Mouse (Mus musculus) limb, embryonic 15.5 days (tissue): ENCODE results near the gene Ak9. TPM values are rescaled to one million over a fixed set of nuclear protein-coding genes. Genes with fewer than 3 reads are reported as not detected.

Experiments
- ATAC-seq: fragments of 200-750 bp; cut with Nextera tagmentation; 2 replicates; pipeline ENCODE4 v1.8.0; 2017; ENCODE audit warnings: low read depth, moderate TSS enrichment; ENCODE audit not compliant: insufficient number of reproducible peaks, low FRiP score, low TSS enrichment
- H3K27ac ChIP-seq: fragments of 300-500 bp; sonication (generic); 2 replicates; pipeline ENCODE4 v1.5.1; 2015; ENCODE audit warnings: moderate library complexity, mild to moderate bottlenecking, inconsistent platforms
- H3K27me3 ChIP-seq: fragments of 300-500 bp; sonication (generic); 2 replicates; pipeline ENCODE4 v1.6.1; 2015; ENCODE audit warnings: inconsistent platforms
- H3K36me3 ChIP-seq: fragments of 300-500 bp; sonication (generic); 2 replicates; pipeline ENCODE4 v1.6.1; 2015; ENCODE audit warnings: inconsistent platforms
- H3K4me1 ChIP-seq: fragments of 300-500 bp; sonication (generic); 2 replicates; pipeline ENCODE4 v1.6.1; 2015; ENCODE audit warnings: inconsistent platforms
- H3K4me2 ChIP-seq: fragments of 300-500 bp; sonication (generic); 2 replicates; pipeline ENCODE4 v1.6.1; 2015; ENCODE audit warnings: mild to moderate bottlenecking, inconsistent platforms
- H3K4me3 ChIP-seq: fragments of 300-500 bp; sonication (generic); 2 replicates; pipeline ENCODE4 v1.5.1; 2015; ENCODE audit warnings: mild to moderate bottlenecking, inconsistent platforms
- H3K9ac ChIP-seq: fragments of 300-500 bp; sonication (generic); 2 replicates; pipeline ENCODE4 v1.6.1; 2015; ENCODE audit warnings: inconsistent platforms
- H3K9me3 ChIP-seq: fragments of 300-500 bp; sonication (generic); 2 replicates; pipeline ENCODE4 v1.6.1; 2016; ENCODE audit warnings: inconsistent platforms
- WGBS: fragments of 180-500 bp; shearing (Covaris S2); methylation state at CpG from one replicate; pipeline ENCODE4 v1.1.7; 2015; 5-methylcytosine and 5-hydroxymethylcytosine counted together
- polyA plus RNA-seq: library from polyadenylated mRNA; unstranded; fragments of >200 nt; fragmentation: Nextera tagmentation; extraction: Ambion mirVana; gene quantifications from 2 replicates; pipeline ENCODE4 v1.2.1, GENCODE M21; 2015

The Ak9 gene
- polyA plus RNA-seq, 1 experiment from 2014 or later: not detected

GRCm38 (mm10) chr10:41288771-41289415 is 14.9 kb upstream of the Ak9 start:
- Histone ChIP-seq H3K27me3 (no peaks in the 10 kb centered on the region), H3K36me3 (no peaks in the 10 kb centered on the region), H3K27ac (no peak overlapping the region), H3K4me2 (no peak overlapping the region), H3K9ac (no peak overlapping the region), H3K4me3 (no peak overlapping the region), H3K9me3 (no peaks in the 10 kb centered on the region), H3K4me1 (peaks cover 16% of the 10 kb centered on the region)
- 38% methylated on average over 16 of the region's 16 CpGs for WGBS
- ATAC-seq: 0 out of 2 replicates have a peak, but pooled peaks have one; percentile 73

GRCm38 (mm10) chr10:41291021-41291420 is 12.8 kb upstream of the Ak9 start:
- Histone ChIP-seq H3K36me3 (no peaks in the 10 kb centered on the region), H3K4me1 (peaks cover 16% of the 10 kb centered on the region), H3K9me3 (no peaks in the 10 kb centered on the region), H3K4me3 (no peak overlapping the region), H3K4me2 (no peak overlapping the region), H3K27me3 (no peaks in the 10 kb centered on the region), H3K9ac (no peak overlapping the region), H3K27ac (no peak overlapping the region)
- ATAC-seq: no peak
- WGBS: 70% methylated on average over 2 of the region's 2 CpGs

GRCm38 (mm10) chr10:41293019-41293418 is 10.8 kb upstream of the Ak9 start:
- no peaks in the 10 kb centered on the region for H3K9me3 ChIP-seq
- peak overlapping the region; percentile 22; the same call in 1 of the 2 replicates for H3K4me2 ChIP-seq
- H3K4me3 ChIP-seq: 0 out of 2 replicates have a peak overlapping the region, but pooled peaks have one; percentile 0
- H3K36me3 ChIP-seq: no peaks in the 10 kb centered on the region
- H3K27ac ChIP-seq: peak overlapping the region; percentile 47; the same call in 1 of the 2 replicates
- ATAC-seq: peak; percentile 50; the same call in 1 of the 2 replicates
- H3K9ac ChIP-seq: no peak overlapping the region
- peaks cover 16% of the 10 kb centered on the region for H3K4me1 ChIP-seq
- WGBS: 4% methylated on average over 7 of the region's 7 CpGs
- no peaks in the 10 kb centered on the region for H3K27me3 ChIP-seq

DNA sequence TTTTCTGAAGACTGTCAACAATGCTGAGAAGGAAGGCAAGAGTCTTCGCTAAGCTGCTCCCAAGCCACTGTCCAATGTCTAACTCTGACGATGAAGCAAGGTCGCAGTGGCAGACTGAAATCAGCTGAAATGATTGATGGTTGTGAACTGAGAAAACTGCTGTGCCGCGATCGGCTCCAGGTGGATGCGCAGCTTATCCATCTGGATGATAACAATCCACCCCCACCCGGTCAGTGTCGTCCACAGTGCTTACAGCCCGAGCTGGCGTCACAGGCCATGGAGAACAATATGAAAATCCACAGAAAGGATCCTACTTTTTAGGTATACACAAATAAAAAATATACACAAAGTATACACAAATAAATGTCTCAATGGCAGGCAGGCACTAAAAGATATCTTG is 9.0 kb upstream of the Ak9 start:
- no peaks in the 10 kb centered on the region for H3K9me3 ChIP-seq
- WGBS: 76% methylated on average over 11 of the region's 11 CpGs

GRCm38 (mm10) chr10:41295145-41295544 is 8.6 kb upstream of the Ak9 start:
- H3K4me1 ChIP-seq: peaks cover 9% of the 10 kb centered on the region
- no peaks in the 10 kb centered on the region for H3K36me3 ChIP-seq
- H3K9me3 ChIP-seq: no peaks in the 10 kb centered on the region
- WGBS: 55% methylated on average over 7 of the region's 7 CpGs
- no peak overlapping the region for H3K9ac ChIP-seq
- no peak overlapping the region for H3K4me2 ChIP-seq
- no peak for ATAC-seq
- no peak overlapping the region for H3K27ac ChIP-seq
- no peaks in the 10 kb centered on the region for H3K27me3 ChIP-seq
- H3K4me3 ChIP-seq: no peak overlapping the region

More for the DNA sequence above, 9.0 kb upstream of the Ak9 start:
- Histone ChIP-seq H3K27me3 (no peaks in the 10 kb centered on the region), H3K4me3 (no peak overlapping the region), H3K9ac (no peak overlapping the region), H3K4me2 (no peak overlapping the region), H3K4me1 (peaks cover 9% of the 10 kb centered on the region), H3K27ac (no peak overlapping the region), H3K36me3 (no peaks in the 10 kb centered on the region)
- no peak for ATAC-seq

DNA sequence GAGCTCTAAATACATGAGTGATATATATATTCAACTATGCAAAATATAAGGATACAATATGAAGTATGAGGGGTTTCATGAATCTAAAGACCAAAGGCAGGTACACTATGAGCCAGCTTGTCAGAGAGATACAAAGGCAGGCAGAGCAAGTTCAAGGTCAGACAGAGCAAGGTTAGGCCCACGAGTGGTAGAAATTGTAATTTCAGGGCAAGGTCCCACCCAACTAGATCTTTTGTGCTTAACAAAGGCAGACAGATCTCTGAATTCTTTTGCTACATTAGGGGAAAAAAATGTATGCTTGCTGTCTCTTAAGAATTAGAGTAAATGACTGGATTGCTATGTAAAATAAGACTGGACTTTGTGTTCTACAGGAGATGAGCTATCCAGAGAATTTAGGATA is 3.6 kb upstream of the Ak9 start:
- Histone ChIP-seq H3K4me2 (no peak overlapping the region), H3K27ac (no peak overlapping the region), H3K9me3 (no peaks in the 10 kb centered on the region), H3K9ac (no peak overlapping the region), H3K27me3 (no peaks in the 10 kb centered on the region), H3K36me3 (no peaks in the 10 kb centered on the region), H3K4me1 (peaks cover 2% of the 10 kb centered on the region), H3K4me3 (no peak overlapping the region)
- ATAC-seq: no peak
- WGBS: 48% methylated on average over 1 of the region's 1 CpGs

DNA sequence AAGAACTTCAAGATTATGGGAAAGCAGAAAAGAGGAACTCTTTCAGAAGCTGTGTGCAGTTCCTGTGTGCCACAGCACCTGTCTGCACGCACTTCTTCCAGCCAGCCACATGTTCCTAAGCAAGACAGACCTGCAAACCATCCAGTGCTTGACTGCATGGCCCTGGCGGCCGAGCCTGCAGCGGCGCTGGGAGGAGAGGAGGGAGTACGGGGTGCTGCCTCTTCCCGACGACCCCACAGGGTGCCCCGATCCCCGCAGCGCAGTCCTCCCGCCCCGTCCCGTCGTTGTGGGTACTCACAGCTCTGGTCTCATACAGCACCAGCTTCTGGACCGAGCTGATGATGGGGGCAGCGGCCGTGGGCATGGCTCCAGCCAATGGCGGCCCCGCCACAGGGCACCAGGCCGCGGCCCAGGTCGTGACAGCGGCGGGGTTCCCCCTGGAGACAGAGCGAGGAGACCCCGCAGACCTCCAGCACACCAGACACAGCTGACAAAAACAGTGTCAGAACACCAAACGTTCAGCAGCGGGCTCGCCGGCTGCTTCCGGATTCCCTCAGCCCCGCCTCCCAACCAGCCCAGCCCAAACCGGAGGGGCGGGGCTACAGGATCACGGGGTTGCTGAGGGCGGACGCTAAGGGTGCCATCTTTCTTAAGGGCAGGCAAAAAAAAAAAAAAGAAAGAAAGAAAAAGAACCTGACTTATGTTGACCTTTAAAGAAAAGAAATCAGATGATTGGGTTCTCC is 920 bp upstream of the Ak9 start, which contains the start of gene Fig4:
TSS of gene Fig4 (minus strand) at position 572 of the 743 bp plus-strand sequence.
- Histone ChIP-seq H3K4me2 (peak within 1 kb of the TSS; percentile 73), H3K4me3 (peak within 1 kb of the TSS; percentile 89), H3K9me3 (no peaks in the 10 kb centered on the region), H3K4me1 (peaks cover 2% of the 10 kb centered on the region), H3K9ac (peak within 1 kb of the TSS; percentile 60), H3K27me3 (no peaks in the 10 kb centered on the region), H3K27ac (peak within 1 kb of the TSS; percentile 59), H3K36me3 (no peaks in the 10 kb centered on the region)
- under 1% methylated on average over 38 of the region's 38 CpGs for WGBS
- peak; percentile 87 for ATAC-seq

GRCm38 (mm10) chr10:41304961-41305455 is 1.2 kb downstream of the Ak9 start:
- Histone ChIP-seq H3K4me2 (no peak overlapping the region), H3K27me3 (no peaks in the 10 kb centered on the region), H3K27ac (no peak overlapping the region), H3K9ac (no peak overlapping the region), H3K4me3 (no peak overlapping the region), H3K4me1 (peaks cover 2% of the 10 kb centered on the region), H3K9me3 (no peaks in the 10 kb centered on the region), H3K36me3 (no peaks in the 10 kb centered on the region)
- 74% methylated on average over 9 of the region's 9 CpGs for WGBS
- no peak for ATAC-seq

GRCm38 (mm10) chr10:41308205-41308604 is 4.4 kb downstream of the Ak9 start:
- no peaks in the 10 kb centered on the region for H3K4me1 ChIP-seq
- H3K4me3 ChIP-seq: no peak overlapping the region
- H3K4me2 ChIP-seq: no peak overlapping the region
- H3K27ac ChIP-seq: no peak overlapping the region
- 67% methylated on average over 4 of the region's 4 CpGs for WGBS
- H3K36me3 ChIP-seq: no peaks in the 10 kb centered on the region
- H3K27me3 ChIP-seq: no peaks in the 10 kb centered on the region
- no peaks in the 10 kb centered on the region for H3K9me3 ChIP-seq
- H3K9ac ChIP-seq: no peak overlapping the region
- ATAC-seq: no peak

- ATAC-seq: no peak
- Histone ChIP-seq H3K36me3 (no peaks in the 10 kb centered on the region), H3K27ac (no peak overlapping the region), H3K27me3 (no peaks in the 10 kb centered on the region), H3K9ac (no peak overlapping the region), H3K4me1 (no peaks in the 10 kb centered on the region), H3K9me3 (no peaks in the 10 kb centered on the region), H3K4me3 (no peak overlapping the region), H3K4me2 (no peak overlapping the region)
- WGBS: 58% methylated on average over 3 of the region's 3 CpGs
These were observed 12.1 kb downstream of the Ak9 start for GRCm38 (mm10) chr10:41315866-41316265.

DNA sequence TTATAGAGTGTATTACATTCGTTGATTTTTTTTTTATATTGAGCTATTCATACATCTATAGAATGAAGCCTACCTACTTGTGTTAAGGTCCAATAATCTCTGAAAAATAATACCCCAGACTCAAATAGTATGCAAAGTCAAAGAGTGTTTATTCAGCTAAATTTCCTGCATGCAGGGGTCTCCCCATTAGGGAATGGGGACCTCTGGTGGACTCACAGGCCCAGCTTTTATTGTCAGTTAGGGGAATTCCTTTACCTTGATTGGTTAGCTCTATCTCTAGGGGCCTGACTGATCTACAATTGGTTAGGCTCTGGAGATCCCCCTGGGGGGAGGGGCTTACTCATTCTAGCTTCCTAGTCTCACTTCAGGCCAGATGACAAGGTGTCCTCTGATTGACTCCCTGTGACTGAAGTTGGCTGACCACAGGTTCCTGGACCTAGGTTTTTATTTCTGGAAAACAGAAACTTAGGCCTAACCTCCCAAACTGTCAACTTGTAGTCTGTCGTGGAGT is 28.8 kb downstream of the Ak9 start:
- Histone ChIP-seq H3K9me3 (no peaks in the 10 kb centered on the region), H3K9ac (no peak overlapping the region), H3K27me3 (no peaks in the 10 kb centered on the region), H3K4me2 (no peak overlapping the region), H3K4me3 (no peak overlapping the region), H3K27ac (no peak overlapping the region), H3K4me1 (no peaks in the 10 kb centered on the region), H3K36me3 (no peaks in the 10 kb centered on the region)
- WGBS: 88% methylated on average over 2 of the region's 2 CpGs
- ATAC-seq: no peak

- no peak for ATAC-seq
- WGBS: 82% methylated on average over 7 of the region's 7 CpGs
- Histone ChIP-seq H3K4me2 (no peak overlapping the region), H3K36me3 (no peaks in the 10 kb centered on the region), H3K9me3 (no peaks in the 10 kb centered on the region), H3K4me3 (no peak overlapping the region), H3K4me1 (no peaks in the 10 kb centered on the region), H3K9ac (no peak overlapping the region), H3K27me3 (no peaks in the 10 kb centered on the region), H3K27ac (no peak overlapping the region)
These were observed 37.6 kb downstream of the Ak9 start for GRCm38 (mm10) chr10:41341346-41341745.
